Mouse (Mus musculus) lung, embryonic 16.5 days (tissue): ENCODE data around the gene A930033H14Rik. TPM values are rescaled to one million over a fixed set of nuclear protein-coding genes. Genes with fewer than 3 reads are reported as not detected.
A peak's percentile ranks its signal among the peaks of the same experiment; 100 is the strongest.

ENCODE experiments used
- ATAC-seq: fragments of 200-750 bp; cut with Nextera tagmentation; 2 replicates; pipeline ENCODE4 v1.8.0; 2017; ENCODE audit warnings: low read depth, mild to moderate bottlenecking, moderate library complexity
- H3K27ac ChIP-seq: fragments of 300-500 bp; sonication (generic); 2 replicates; pipeline ENCODE4 v1.5.1; 2014; ENCODE audit warnings: mild to moderate bottlenecking, control low read depth, low read length
- H3K27me3 ChIP-seq: fragments of 300-500 bp; sonication (generic); 2 replicates; pipeline ENCODE4 v1.6.1; 2014; ENCODE audit warnings: low read depth, low read length, mixed read lengths; ENCODE audit not compliant: control insufficient read depth, insufficient read depth
- H3K36me3 ChIP-seq: fragments of 300-500 bp; sonication (generic); 2 replicates; pipeline ENCODE4 v1.6.1; 2014; ENCODE audit warnings: low read length; ENCODE audit not compliant: control insufficient read depth, insufficient read depth
- H3K4me1 ChIP-seq: fragments of 300-500 bp; sonication (generic); replicated peaks from 2 replicates; pipeline ENCODE4 v1.6.1; 2014; ENCODE audit warnings: low read length, mixed read lengths; ENCODE audit not compliant: control insufficient read depth, insufficient read depth
- H3K4me2 ChIP-seq: fragments of 300-500 bp; sonication (generic); 2 replicates; pipeline ENCODE4 v1.6.1; 2014; ENCODE audit warnings: low read depth, low read length, control low read depth
- H3K4me3 ChIP-seq: fragments of 300-500 bp; sonication (generic); 2 replicates; pipeline ENCODE4 v1.5.1; 2014; ENCODE audit warnings: mild to moderate bottlenecking, low read length, control low read depth
- H3K9ac ChIP-seq: fragments of 300-500 bp; sonication (generic); 2 replicates; pipeline ENCODE4 v1.6.1; 2014; ENCODE audit warnings: low read length, control low read depth
- H3K9me3 ChIP-seq: fragments of 300-500 bp; sonication (generic); 2 replicates; pipeline ENCODE4 v1.6.1; 2016; ENCODE audit warnings: low read length; ENCODE audit not compliant: control insufficient read depth
- WGBS: fragments of 180-500 bp; shearing (Covaris S2); extraction: QIAGEN DNeasy Blood & Tissue Kit; methylation state at CpG from one replicate; pipeline ENCODE4 v1.1.7; 2014; 5-methylcytosine and 5-hydroxymethylcytosine counted together
- polyA plus RNA-seq: library from polyadenylated mRNA; unstranded; fragments of >200 nt; fragmentation: Nextera tagmentation; extraction: Ambion mirVana; gene quantifications from 2 replicates; pipeline ENCODE4 v1.2.1, GENCODE M21; 2015

A930033H14Rik gene
- polyA plus RNA-seq, 1 experiment from 2014 or later = 1.5 TPM

DNA sequence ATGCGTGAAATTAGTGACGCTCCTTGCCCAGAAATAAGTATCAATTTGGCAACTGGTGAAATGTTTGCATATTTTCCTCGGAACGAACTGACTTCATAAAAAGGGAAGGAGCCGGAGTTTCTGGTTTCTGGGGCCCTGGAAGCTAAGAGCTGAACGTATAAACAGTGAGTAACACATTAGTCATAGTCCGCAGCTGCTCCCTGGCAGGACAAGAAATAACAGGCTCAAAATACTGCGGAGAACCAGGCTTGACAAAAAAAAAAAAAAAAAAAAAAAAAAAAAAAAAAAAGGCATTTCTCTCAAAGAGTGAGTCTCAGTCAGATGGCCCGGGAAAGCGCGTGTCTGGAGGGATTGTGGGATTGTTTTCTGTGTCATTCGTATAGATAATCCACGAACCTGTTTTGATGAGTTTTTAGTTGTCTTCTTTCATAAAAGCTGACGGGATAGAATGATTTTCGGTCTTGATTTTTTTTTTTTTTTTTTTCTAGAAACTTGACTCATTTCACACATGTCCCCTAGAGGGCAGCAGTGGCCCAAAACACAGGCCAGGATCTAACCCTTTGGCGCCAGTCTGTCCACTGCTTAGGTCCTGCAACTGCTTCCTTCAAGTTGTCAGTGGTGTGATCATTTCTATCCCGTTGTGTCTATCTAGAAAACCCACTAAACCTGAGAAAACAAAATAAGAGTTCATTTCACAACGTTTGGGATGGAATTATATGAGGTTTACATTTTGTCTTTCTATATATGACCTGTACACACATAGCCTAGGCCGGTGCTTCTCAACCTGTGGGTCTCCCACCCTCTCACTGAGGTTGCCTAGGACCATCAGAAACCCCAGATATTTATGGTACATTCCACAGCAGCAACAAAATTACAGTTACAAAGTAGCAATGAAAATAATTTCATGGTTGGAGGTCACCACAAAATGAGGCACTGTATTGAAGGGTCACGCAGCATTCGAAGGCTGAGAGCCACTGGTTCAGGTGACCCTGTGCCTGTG, 26.7 kb downstream of the A930033H14Rik start:
- 15% methylated on average over 21 of the region's 21 CpGs for WGBS
- H3K36me3 ChIP-seq = no peaks in the 10 kb centered on the region
- H3K27ac ChIP-seq = peak overlapping the region; percentile 78
- H3K4me2 ChIP-seq = peak overlapping the region; percentile 57
- H3K4me1 ChIP-seq = peaks cover 3% of the 10 kb centered on the region
- peak overlapping the region; percentile 50 for H3K4me3 ChIP-seq
- H3K9me3 ChIP-seq = no peaks in the 10 kb centered on the region
- no peaks in the 10 kb centered on the region for H3K27me3 ChIP-seq
- peak overlapping the region; percentile 50; the same call in 1 of the 2 replicates for H3K9ac ChIP-seq
- peak; percentile 88 for ATAC-seq

DNA sequence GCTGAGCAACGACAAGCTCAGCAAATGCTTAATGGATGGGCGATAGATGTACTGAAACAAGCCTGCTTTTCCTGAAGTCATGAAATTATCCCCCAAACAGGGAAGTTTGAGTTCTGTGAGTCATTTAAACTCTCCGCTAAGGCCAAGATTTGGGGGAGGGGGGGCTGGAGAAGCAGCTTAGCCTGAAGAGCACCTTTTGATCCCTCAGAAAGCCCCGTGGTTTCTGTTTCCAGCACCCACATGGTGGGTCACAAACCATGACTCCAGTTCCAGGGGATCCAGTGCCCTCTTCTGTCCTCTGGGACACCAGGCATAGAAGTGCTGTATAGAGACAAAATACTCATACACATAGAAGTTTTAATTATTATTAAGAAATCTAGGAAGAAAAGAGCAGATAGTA, 27.5 kb downstream of the A930033H14Rik start:
- Histone ChIP-seq H3K4me2 (peak overlapping the region; percentile 57), H3K4me1 (peaks cover 3% of the 10 kb centered on the region), H3K9me3 (no peaks in the 10 kb centered on the region), H3K36me3 (no peaks in the 10 kb centered on the region), H3K4me3 (no peak overlapping the region), H3K27ac (peak overlapping the region; percentile 86), H3K27me3 (no peaks in the 10 kb centered on the region), H3K9ac (no peak overlapping the region)
- WGBS = 43% methylated on average over 4 of the region's 4 CpGs
- ATAC-seq = peak; percentile 44; the same call in 1 of the 2 replicates

DNA sequence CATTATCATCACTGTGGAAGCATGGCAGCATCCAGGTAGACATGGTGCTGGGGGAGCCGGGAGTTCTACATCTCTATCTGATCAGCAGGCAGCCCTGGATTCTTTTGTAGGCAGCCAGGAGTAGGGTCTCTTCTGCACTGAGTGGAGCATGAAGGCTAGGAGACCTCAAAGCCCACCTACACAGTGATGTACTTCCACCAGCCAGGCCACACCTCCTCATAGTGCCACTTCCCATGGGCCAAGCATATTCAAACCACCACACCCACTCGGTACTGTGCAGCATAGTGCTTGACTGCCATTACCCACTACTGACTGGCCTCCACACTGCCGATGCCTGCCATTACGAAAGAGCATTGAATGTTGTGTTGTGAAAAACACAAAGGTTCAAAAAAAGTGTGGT, 28.0 kb downstream of the A930033H14Rik start:
- ATAC-seq = no peak
- H3K4me1 ChIP-seq = peaks cover 3% of the 10 kb centered on the region
- H3K9me3 ChIP-seq = no peaks in the 10 kb centered on the region
- H3K4me3 ChIP-seq = no peak overlapping the region
- no peaks in the 10 kb centered on the region for H3K36me3 ChIP-seq
- H3K9ac ChIP-seq = no peak overlapping the region
- H3K4me2 ChIP-seq = peak overlapping the region; percentile 57; the same call in 1 of the 2 replicates
- 92% methylated on average over 4 of the region's 4 CpGs for WGBS
- no peak overlapping the region; the same call in 1 of the 2 replicates for H3K27ac ChIP-seq
- H3K27me3 ChIP-seq = no peaks in the 10 kb centered on the region

DNA sequence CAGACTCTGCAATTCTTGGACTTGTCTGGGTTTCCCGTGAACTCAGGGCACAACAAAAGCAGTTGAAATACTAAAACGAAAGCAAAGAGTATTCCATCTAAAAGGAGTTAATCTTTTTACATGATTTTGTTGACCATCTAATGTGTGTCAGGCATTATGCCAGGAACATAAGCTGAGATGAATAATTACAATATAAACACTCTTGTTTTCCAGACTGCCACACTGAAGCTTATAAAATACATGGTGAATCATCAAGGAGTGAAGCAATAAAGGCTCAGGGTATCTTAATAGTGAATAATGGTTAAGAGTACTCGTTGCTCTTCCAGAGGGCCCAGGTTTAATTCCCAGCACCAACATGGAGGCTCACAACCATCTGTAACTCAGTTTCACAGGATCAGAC, 31.9 kb downstream of the A930033H14Rik start:
- no peak for ATAC-seq
- no peak overlapping the region for H3K4me2 ChIP-seq
- no peaks in the 10 kb centered on the region for H3K27me3 ChIP-seq
- H3K4me3 ChIP-seq = no peak overlapping the region
- H3K27ac ChIP-seq = no peak overlapping the region
- WGBS = 50% methylated on average over 3 of the region's 3 CpGs
- H3K4me1 ChIP-seq = no peaks in the 10 kb centered on the region
- no peaks in the 10 kb centered on the region for H3K36me3 ChIP-seq
- no peaks in the 10 kb centered on the region for H3K9me3 ChIP-seq
- no peak overlapping the region for H3K9ac ChIP-seq

DNA sequence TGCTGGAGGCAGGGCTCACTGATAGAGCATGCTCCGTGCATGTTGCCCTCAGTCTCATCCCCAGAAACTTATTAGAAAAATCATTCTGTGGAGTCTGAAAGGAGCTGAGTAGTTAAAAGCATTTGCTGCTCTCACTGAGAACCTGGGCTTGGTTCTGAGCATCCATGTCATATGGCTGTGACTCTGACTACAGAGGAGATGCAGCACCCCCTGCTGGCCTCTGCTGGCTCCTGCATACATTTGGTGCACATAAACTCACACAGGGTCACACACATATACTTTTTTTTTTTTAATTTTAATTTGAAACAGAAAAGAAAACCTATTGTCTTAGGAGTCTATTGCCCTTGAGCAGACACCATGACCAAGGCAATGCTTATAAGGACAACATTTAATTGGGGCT, 33.6 kb downstream of the A930033H14Rik start:
- H3K27me3 ChIP-seq = no peaks in the 10 kb centered on the region
- H3K9ac ChIP-seq = no peak overlapping the region
- no peak overlapping the region for H3K4me2 ChIP-seq
- no peaks in the 10 kb centered on the region for H3K36me3 ChIP-seq
- 84% methylated on average over 1 of the region's 1 CpGs for WGBS
- no peak overlapping the region for H3K4me3 ChIP-seq
- no peak overlapping the region for H3K27ac ChIP-seq
- no peaks in the 10 kb centered on the region for H3K4me1 ChIP-seq
- H3K9me3 ChIP-seq = no peaks in the 10 kb centered on the region
- ATAC-seq = no peak

DNA sequence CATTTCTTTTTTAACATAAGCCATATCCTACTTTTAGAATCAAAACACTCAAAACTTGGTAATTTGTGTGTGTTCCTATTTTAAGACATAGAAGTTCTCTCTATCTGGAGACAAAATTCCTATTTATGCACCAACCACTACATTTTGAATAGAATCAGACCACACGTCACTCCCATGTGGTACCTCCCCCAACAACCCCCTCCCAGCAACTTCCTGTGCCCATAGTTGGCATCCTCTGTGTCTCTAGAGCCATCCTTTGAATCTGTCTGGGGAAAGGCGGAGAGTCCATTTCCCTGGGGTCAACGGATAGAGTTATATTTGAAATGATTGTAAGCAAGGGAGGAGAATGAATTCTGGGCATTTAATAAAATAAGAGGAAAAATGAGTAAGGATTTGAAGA, 36.8 kb downstream of the A930033H14Rik start:
- Histone ChIP-seq H3K36me3 (no peaks in the 10 kb centered on the region), H3K27me3 (no peaks in the 10 kb centered on the region), H3K27ac (no peak overlapping the region), H3K9ac (no peak overlapping the region), H3K4me1 (no peaks in the 10 kb centered on the region), H3K9me3 (no peaks in the 10 kb centered on the region), H3K4me3 (no peak overlapping the region), H3K4me2 (no peak overlapping the region)
- 65% methylated on average over 3 of the region's 3 CpGs for WGBS
- ATAC-seq = no peak

DNA sequence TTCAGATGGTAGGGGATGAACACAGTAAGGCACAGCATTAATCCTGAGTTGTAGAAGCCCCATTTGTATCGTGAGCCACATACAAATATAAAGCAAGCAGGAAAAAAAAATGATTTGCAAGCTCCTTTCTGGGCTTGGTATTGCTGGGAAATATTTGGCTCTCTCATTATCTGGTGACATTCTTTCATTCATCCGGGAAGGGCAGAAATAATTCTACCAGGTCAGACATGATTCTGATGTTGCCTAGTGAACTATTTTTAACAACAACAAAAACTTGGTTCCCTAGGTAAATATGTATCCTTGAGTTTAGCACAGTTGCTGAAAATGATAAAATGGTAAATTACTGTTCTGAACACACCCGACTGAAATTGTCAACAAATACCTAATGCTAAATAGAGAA, 40.5 kb downstream of the A930033H14Rik start:
- ATAC-seq = no peak
- Histone ChIP-seq H3K36me3 (no peaks in the 10 kb centered on the region), H3K9ac (no peak overlapping the region), H3K27me3 (no peaks in the 10 kb centered on the region), H3K4me1 (no peaks in the 10 kb centered on the region), H3K4me2 (no peak overlapping the region), H3K4me3 (no peak overlapping the region), H3K27ac (no peak overlapping the region), H3K9me3 (no peaks in the 10 kb centered on the region)
- 57% methylated on average over 3 of the region's 3 CpGs for WGBS

DNA sequence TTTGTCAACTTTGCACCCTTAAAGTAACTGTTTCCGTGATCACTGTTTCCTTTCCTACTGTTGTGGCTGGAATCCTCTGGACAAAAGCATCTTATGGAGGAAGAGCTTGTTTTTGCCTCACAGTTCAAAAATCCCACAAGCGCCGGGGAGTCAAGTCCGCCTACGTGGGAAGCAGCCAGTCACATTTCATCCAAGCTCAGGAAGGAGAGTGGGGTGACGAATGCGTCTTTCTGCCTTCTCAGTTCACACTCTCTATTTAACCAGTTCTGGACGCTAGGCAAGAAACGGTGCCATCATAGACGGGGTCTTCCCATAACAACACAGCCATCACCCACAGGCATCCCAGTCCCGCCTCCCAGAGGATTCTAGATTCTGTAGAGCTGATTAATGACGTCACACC, 46.4 kb downstream of the A930033H14Rik start:
- Histone ChIP-seq H3K4me3 (no peak overlapping the region), H3K4me1 (0 out of 2 replicates have a peak, but pooled peaks cover 2% of the 10 kb centered on the region), H3K36me3 (no peaks in the 10 kb centered on the region), H3K27me3 (no peaks in the 10 kb centered on the region), H3K4me2 (no peak overlapping the region), H3K9ac (no peak overlapping the region), H3K27ac (no peak overlapping the region), H3K9me3 (no peaks in the 10 kb centered on the region; the same call in 1 of the 2 replicates)
- WGBS = 58% methylated on average over 12 of the region's 12 CpGs
- no peak for ATAC-seq

DNA sequence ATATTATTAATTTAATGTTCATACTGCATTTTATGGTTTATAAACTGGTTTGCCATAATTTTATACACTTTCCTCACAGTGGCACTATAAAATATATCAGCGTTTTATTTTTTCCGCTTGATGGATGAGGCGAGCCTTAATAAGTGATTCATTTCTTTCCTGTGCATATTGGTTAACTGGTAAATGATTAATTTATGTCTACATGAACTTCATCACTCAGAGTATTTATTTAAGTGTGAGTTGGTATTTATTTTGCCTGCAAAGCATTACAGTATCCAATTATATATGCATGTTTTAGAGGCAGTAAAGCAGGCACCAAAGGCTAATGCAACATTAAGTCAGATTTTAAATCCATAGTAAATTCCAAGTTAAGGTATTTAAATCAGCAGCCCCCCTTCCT, 47.1 kb downstream of the A930033H14Rik start:
- no peak for ATAC-seq
- Histone ChIP-seq H3K9ac (no peak overlapping the region), H3K4me3 (no peak overlapping the region), H3K27ac (no peak overlapping the region), H3K4me2 (no peak overlapping the region), H3K27me3 (no peaks in the 10 kb centered on the region), H3K9me3 (no peaks in the 10 kb centered on the region; the same call in 1 of the 2 replicates), H3K36me3 (no peaks in the 10 kb centered on the region), H3K4me1 (0 out of 2 replicates have a peak, but pooled peaks cover 2% of the 10 kb centered on the region)
- WGBS = 53% methylated on average over 3 of the region's 3 CpGs
